Mouse (Mus musculus): ENCODE measurements around the gene Cep104. TPM values are rescaled to one million over a fixed set of nuclear protein-coding genes. Genes with fewer than 3 reads are reported as not detected.

Gene Cep104
- 16.4 and 16.9 TPM in 2 replicates for polyA plus RNA-seq (2012; rRNA removed)

DNA sequence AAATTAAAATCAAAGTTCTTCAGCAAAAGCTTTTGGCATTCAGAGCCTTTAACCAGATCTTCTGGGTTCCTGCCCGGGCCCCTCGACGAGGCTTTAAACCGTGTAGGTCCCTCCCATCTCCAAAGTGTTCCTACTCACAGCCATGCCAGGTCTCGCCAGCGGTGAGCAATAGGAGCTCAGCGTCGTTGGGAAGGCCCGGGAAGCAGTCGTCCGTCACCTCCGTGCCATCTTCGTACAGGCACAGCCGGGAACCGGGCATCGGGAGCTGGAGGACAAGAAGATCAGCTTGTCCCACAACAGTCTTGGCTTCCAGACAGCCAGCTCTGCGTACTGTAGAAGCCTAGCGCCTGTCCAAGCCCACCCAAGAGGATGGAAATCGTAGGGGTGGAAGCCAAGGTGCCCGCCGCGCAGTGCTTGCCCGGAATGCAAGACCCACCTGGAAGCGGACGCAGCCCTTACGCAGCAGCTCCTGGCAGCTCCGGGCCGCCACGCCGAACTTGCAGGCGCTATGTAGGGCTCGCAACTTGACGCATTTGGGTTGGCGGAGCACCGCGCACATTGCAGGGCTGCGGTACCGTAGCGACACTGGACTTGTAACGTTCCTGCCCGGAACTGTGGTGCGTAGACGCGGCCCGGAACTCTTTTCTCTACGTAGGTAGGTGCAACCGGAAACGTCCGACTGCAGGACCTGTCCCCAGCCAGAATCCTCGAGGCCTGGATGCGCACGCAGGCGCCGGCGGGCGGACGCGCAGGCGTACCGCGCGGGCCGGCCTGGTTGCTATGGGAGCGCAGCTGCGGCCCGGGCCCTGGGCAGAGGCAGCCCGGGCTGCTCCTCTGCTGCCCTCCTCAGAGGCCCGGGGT, at the start of gene Cep104, which contains the start of gene Dffb:
TSS of gene Cep104 (plus strand) at position 764 of the 861 bp plus-strand sequence.
TSS of gene Dffb (minus strand) at position 696 of the 861 bp plus-strand sequence.

DNA sequence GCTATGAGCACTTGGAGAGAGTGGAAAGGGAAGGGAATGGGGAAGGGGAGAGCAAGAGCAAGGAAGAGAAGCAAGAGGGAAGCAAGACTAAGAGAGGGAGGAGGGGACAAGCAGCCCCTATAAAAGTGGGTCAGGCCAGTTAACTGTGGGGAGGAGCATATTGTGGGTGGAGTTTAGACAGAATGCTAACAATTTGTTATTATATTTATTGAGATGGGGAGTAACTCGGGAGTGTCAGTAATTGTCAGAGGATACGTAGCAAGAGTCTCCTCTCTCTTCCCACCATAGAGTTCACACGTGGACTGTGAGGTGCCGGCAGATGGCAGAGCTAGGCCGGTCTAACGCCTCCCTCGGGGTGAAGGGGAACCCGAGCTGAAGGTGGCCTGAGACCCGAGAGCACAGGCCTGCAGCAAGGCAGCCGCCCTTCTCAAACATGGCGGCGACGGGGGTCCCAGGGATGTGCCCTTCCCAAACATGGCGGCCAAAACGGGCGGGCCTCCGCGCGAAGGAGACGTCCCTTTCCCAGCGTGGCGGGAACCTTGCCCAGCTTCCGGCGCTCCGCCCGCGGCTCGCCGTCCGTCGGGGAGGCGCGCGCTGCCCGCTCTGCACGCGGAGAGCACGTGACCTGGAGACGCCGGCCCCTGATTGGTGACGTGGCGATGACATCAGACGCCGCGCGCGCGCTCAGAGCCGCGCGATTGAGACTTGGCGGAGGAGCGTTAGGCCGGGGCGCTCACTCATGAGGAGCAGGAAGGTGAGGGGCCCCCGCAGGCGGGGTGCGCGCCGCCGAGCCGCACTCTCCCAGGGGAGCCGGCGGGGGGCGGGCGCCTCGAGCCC, 18.2 kb upstream of the Cep104 start, which contains the start of gene A430005L14Rik:
TSS of gene A430005L14Rik (plus strand) at position 669 of the 837 bp plus-strand sequence.

DNA sequence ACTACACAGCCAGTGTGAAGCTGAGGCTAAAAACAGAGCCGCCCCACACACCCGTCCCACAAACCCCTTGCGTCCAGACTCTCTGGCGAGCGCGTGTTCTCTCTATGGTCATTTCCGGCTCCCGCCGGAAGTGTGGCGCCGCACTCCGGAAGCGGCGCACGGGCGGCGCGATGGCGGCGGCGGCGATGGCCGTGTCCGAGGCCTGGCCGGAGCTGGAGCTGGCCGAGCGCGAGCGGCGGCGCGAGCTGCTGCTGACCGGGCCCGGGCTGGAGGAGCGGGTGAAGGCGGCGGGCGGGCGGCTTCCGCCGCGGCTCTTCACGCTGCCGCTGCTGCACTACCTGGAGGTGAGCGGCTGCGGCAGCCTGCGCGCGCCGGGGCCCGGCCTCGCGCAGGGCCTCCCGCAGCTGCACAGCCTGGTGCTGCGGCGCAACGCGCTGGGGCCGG, 36.7 kb downstream of the Cep104 start, which contains the start of gene Lrrc47:
TSS of gene Lrrc47 (plus strand) at position 86 of the 444 bp plus-strand sequence.

DNA sequence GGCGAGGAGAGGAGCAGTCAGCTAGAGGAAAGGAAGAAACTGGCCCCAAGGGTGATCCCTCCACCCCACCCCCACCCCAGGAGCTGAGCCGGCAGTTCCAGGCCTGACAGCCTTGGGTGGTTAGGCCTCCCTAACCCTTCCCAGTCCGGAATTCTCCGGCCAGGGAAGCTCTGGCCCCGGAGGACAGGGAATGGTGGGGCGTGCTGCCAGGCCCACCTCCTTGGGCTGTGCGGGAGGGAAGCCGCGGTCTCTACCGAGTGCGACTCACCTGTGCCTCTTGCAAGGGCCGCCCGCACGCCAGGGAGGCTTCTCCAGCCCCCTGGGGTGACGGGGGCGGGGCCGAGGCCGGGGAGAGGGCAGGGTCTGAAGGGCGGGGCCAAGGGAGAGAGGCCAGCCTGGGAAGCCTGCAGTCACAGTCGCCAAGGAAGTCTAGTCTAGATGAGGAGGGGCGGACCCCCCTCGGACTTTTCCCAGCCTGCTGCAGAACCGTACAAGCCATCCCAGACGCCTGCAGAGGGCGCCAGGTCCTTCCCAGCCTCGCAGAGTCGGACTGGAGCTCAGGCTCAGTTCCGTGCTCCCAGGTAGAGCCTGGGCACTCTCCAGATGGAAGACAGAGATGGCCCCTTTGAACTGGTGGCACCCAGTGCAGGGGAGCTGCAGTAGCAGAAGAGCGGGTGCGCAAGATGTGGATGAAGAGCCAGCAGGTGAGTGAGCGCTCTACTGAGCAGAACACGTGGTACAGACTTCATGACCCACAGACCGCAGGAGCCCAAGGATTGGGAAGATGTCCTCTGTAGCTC, 50.8 kb downstream of the Cep104 start, which contains the start of gene Smim1:
TSS of gene Smim1 (minus strand) at position 590 of the 800 bp plus-strand sequence.

DNA sequence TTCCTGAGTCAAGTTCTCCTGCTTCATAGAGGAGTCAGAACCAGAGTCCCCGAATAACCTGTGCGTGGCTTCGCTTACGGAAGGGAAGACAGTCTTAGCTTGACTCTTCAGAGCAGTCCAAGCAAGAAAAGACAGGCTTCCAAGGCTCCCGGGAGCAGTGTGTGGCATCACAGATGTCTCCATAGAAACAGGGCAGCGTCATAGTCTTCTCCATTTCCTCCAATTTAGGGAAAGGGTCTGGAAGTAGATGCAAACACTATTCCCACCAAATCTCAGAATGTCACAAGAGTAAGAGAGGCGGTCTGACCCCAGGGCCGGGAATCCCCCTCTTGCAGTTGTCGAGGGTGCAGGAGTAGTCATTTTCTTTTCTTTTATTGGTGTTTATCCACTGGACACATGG, 67.6 kb downstream of the Cep104 start, which contains the start of gene Ccdc27:
TSS of gene Ccdc27 (minus strand) at position 101 of the 400 bp plus-strand sequence.

Other genes with a start within 250 kb of the Cep104 start
- 41.6 and 45.3 TPM in 2 replicates for gene A430005L14Rik, start 18.0 kb upstream of the Cep104 start, polyA plus RNA-seq (2012; rRNA removed)
- gene Dffb, start 68 bp upstream of the Cep104 start, polyA plus RNA-seq (2012; rRNA removed): 21.5 and 22.3 TPM in 2 replicates
- gene Lrrc47, start 36.5 kb downstream of the Cep104 start, polyA plus RNA-seq (2012; rRNA removed): 58.0 and 62.6 TPM in 2 replicates
- 6.4 and 7.5 TPM in 2 replicates for gene Smim1, start 51.0 kb downstream of the Cep104 start, polyA plus RNA-seq (2012; rRNA removed)
- gene Ccdc27, start 67.5 kb downstream of the Cep104 start, polyA plus RNA-seq (2012; rRNA removed): not detected in 2 replicates
- 3.1 and 5.3 TPM in 2 replicates for gene Trp73, start 165.0 kb downstream of the Cep104 start, polyA plus RNA-seq (2012; rRNA removed)
- gene Wrap73, start 167.2 kb downstream of the Cep104 start, polyA plus RNA-seq (2012; rRNA removed): 50.5 and 59.0 TPM in 2 replicates
- gene Tprgl, start 185.5 kb downstream of the Cep104 start, polyA plus RNA-seq (2012; rRNA removed): 122 and 127 TPM in 2 replicates
- gene Megf6, start 195.5 kb downstream of the Cep104 start, polyA plus RNA-seq (2012; rRNA removed): 11.6 and 25.3 TPM in 2 replicates